Mouse (Mus musculus) adrenal gland, adult 2 months (tissue): ENCODE results near the gene Gm20481. TPM values are rescaled to one million over a fixed set of nuclear protein-coding genes. Genes with fewer than 3 reads are reported as not detected.
"Not testable (repeated sequence)": the region's sequence is repeated elsewhere in the genome, so short reads cannot be mapped to it uniquely, and the experiment has no call there.

Experiments
- DNase-seq: peaks from one replicate; pipeline ENCODE4 v3.0.0; 2021
- polyA plus RNA-seq: library from polyadenylated mRNA; depleted of rRNA; stranded (reverse); fragments of >200 nt; gene quantifications from 2 replicates; pipeline ENCODE4 v1.2.3, GENCODE M21; 2012
- total RNA-seq, 2 experiments: library from RNA; stranded (reverse); gene quantifications; 2 replicates each; pipeline ENCODE4 v1.2.3; 2021

The Gm20481 gene
- total and polyA plus RNA-seq, 3 experiments = 0.58 to 1.2 TPM; not detected in 1

GRCm38 (mm10) chr17:34951636-34952377 is 17.9 kb upstream of the Gm20481 start:
- DNase-seq = no peak

GRCm38 (mm10) chr17:34952378-34953040 is 17.2 kb upstream of the Gm20481 start:
- DNase-seq = peak; percentile 77

- DNase-seq = no peak
These were observed 16.5 kb upstream of the Gm20481 start for GRCm38 (mm10) chr17:34953258-34953657.

- no peak for DNase-seq
These were observed 15.8 kb upstream of the Gm20481 start for GRCm38 (mm10) chr17:34953904-34954303.

- no peak for DNase-seq
These were observed 14.9 kb upstream of the Gm20481 start for GRCm38 (mm10) chr17:34954831-34955230.

GRCm38 (mm10) chr17:34955884-34956283 is 13.8 kb upstream of the Gm20481 start:
- no peak for DNase-seq

- no peak for DNase-seq
These were observed 13.4 kb upstream of the Gm20481 start for GRCm38 (mm10) chr17:34956340-34956739.

- peak; percentile 49 for DNase-seq
These were observed 12.4 kb upstream of the Gm20481 start for GRCm38 (mm10) chr17:34957291-34957690.

GRCm38 (mm10) chr17:34957966-34958365 is 11.7 kb upstream of the Gm20481 start:
- DNase-seq = peak; percentile 37

GRCm38 (mm10) chr17:34958734-34959129 is 11.0 kb upstream of the Gm20481 start:
- DNase-seq = peak; percentile 51

GRCm38 (mm10) chr17:34959130-34959778 is 10.5 kb upstream of the Gm20481 start, which contains the start of gene Hspa1b:
Hspa1b (minus strand) TSS chr17:34959238.
- DNase-seq = peak; percentile 95

- DNase-seq = peak; percentile 80
These were observed 9.7 kb upstream of the Gm20481 start for GRCm38 (mm10) chr17:34959881-34960515.

- DNase-seq = peak; percentile 45
These were observed 8.8 kb upstream of the Gm20481 start for GRCm38 (mm10) chr17:34960702-34961493.

GRCm38 (mm10) chr17:34962125-34962524 is 7.6 kb upstream of the Gm20481 start:
- no peak for DNase-seq

GRCm38 (mm10) chr17:34962841-34963240 is 6.9 kb upstream of the Gm20481 start:
- DNase-seq = no peak

- DNase-seq = no peak
These were observed 5.1 kb upstream of the Gm20481 start for GRCm38 (mm10) chr17:34964640-34965049.

- DNase-seq = no peak
These were observed 4.1 kb upstream of the Gm20481 start for GRCm38 (mm10) chr17:34965627-34966026.

- DNase-seq = not testable (repeated sequence)
These were observed 1.1 kb downstream of the Gm20481 start for GRCm38 (mm10) chr17:34970850-34971249.

GRCm38 (mm10) chr17:34971694-34972068 is 2.0 kb downstream of the Gm20481 start:
- DNase-seq = not testable (repeated sequence)

GRCm38 (mm10) chr17:34972069-34972749 is 2.5 kb downstream of the Gm20481 start, which contains the start of the genes Hspa1a and Hspa1l:
Hspa1a (minus strand) TSS chr17:34972156.
Hspa1l (plus strand) TSS chr17:34972703.
- peak; percentile 94 for DNase-seq
